In the genomic region with DNA sequence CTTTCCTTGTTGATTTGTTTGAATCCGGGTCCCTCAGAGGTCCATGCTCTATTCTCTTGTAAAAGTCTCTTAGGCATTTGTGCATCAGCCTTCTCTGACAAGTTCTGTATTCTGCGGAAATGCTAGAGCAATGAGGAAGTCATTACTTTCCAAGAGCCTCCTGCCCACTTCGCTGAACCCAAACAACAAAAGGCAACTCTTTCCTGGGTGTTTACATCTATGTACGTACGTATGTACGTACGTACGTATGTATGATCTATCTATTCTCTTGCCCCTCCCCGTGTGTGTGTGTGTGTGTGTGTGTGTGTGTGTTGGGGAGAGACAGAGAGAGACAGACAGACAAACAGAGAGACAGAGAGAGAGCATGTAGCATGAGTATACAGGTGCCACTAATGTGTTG, we compare ENCODE assay signal across 18 mouse cellular contexts. TPM values are rescaled to one million over a fixed set of nuclear protein-coding genes. Genes with fewer than 3 reads are reported as not detected.
DNase-seq lines count a peak whose midpoint lies in the region; ATAC-seq and TF ChIP-seq lines count a peak whose summit lies in the region.
"Had no signal": no experiment of that assay in that cellular context is flagged by ENCODE, and none has a peak within 500 bp of the region (broad histone marks: within the 10 kb centered on the region; RNA-seq: fewer than 3 reads in every experiment).

No protein-coding gene starts in this region.

- WGBS in intestine, postnatal 0 days, result 16% methylated on average over 9 of the region's 9 CpGs
- WGBS in small intestine, adult 2 months, result 12% methylated on average over 9 of the region's 9 CpGs
- WGBS in midbrain, embryonic 15.5 days, result 69% methylated on average over 9 of the region's 9 CpGs

- H3K9me3 ChIP-seq in intestine, postnatal 0 days (ENCODE audit: control insufficient read depth), result no peaks in the 10 kb centered on the region
- H3K9me3 ChIP-seq in midbrain, embryonic 15.5 days, result no peaks in the 10 kb centered on the region
- H3K9me3 ChIP-seq: heart, embryonic 12.5 days; midbrain, embryonic 13.5 days had no signal

- H3K4me2 ChIP-seq in intestine, postnatal 0 days (replicated peaks; ENCODE audit: low read depth), result peak overlapping the region; percentile 41
- H3K4me2 ChIP-seq in midbrain, embryonic 15.5 days, result no peak overlapping the region

- H3K27ac ChIP-seq in intestine, postnatal 0 days (ENCODE audit: low read depth, low read length), result peak overlapping the region; percentile 23
- peak overlapping the region; percentile 75 for H3K27ac ChIP-seq in small intestine, adult 2 months (ENCODE audit: insufficient read depth, low read depth, low read length)
- no peak overlapping the region for H3K27ac ChIP-seq in midbrain, embryonic 15.5 days
- H3K27ac ChIP-seq: macrophage; midbrain, embryonic 13.5 days had no signal

- H3K9ac ChIP-seq in intestine, postnatal 0 days (ENCODE audit: low read depth, low read length), result no peak overlapping the region
- H3K9ac ChIP-seq in midbrain, embryonic 15.5 days, result no peak overlapping the region
- H3K9ac ChIP-seq: heart, embryonic 12.5 days had no signal

- no peaks in the 10 kb centered on the region for H3K36me3 ChIP-seq in intestine, postnatal 0 days (ENCODE audit: control insufficient read depth, insufficient read depth)
- no peaks in the 10 kb centered on the region for H3K36me3 ChIP-seq in small intestine, adult 2 months (ENCODE audit: control insufficient read depth, insufficient read depth, low read length)
- H3K36me3 ChIP-seq in midbrain, embryonic 15.5 days (replicated peaks), result no peaks in the 10 kb centered on the region
- H3K36me3 ChIP-seq: heart, embryonic 12.5 days; midbrain, embryonic 13.5 days had no signal

- H3K27me3 ChIP-seq in intestine, postnatal 0 days (replicated peaks; ENCODE audit: control insufficient read depth, insufficient read depth, low read length), result no peaks in the 10 kb centered on the region
- no peaks in the 10 kb centered on the region for H3K27me3 ChIP-seq in small intestine, adult 2 months (ENCODE audit: control insufficient read depth, insufficient read depth, low read length)
- no peaks in the 10 kb centered on the region for H3K27me3 ChIP-seq in midbrain, embryonic 15.5 days (replicated peaks)

- DNase-seq in thymus, postnatal 0 days (ENCODE audit: low spot score), result peak; percentile 51
- DNase-seq in thymus, postnatal 14 days, result no peak
- DNase-seq in T-cell, adult 2 months (ENCODE audit: low spot score), result peak; percentile 77
- no peak for DNase-seq in ovary, postnatal 10 days (ENCODE audit: low spot score)
- DNase-seq: adrenal gland, postnatal 36 days; embryo, embryonic 11 days; kidney, postnatal 4 days; liver; lung, adult 18-20 months had no signal

- TF ChIP-seq CTCF in intestine, postnatal 0 days (IDR thresholded peaks at IDR 0.05; ENCODE audit: low read depth), result no peak
- TF ChIP-seq CTCF in small intestine, adult 2 months (IDR thresholded peaks at IDR 0.05; ENCODE audit: extremely low read depth, insufficient read length, insufficient replicate concordance, low read depth, low read length), result no peak

- TF ChIP-seq POLR2A in small intestine, adult 2 months (IDR thresholded peaks at IDR 0.05; ENCODE audit: low read depth, low read length), result no peak

- ATAC-seq in intestine, postnatal 0 days, result peak; percentile 51
- ATAC-seq in midbrain, embryonic 15.5 days (replicated peaks), result no peak
- ATAC-seq: hindbrain, embryonic 16.5 days; midbrain, embryonic 13.5 days had no signal

- no peak overlapping the region for H3K4me3 ChIP-seq in intestine, postnatal 0 days (ENCODE audit: low read depth, low read length)
- no peak overlapping the region for H3K4me3 ChIP-seq in small intestine, adult 2 months (ENCODE audit: low read depth, low read length)
- no peak overlapping the region for H3K4me3 ChIP-seq in midbrain, embryonic 15.5 days
- H3K4me3 ChIP-seq: heart, embryonic 12.5 days had no signal

- H3K4me1 ChIP-seq in intestine, postnatal 0 days (replicated peaks; ENCODE audit: control insufficient read depth, insufficient read depth, low read length), result peaks cover 12% of the 10 kb centered on the region; the same call in 1 of the 2 replicates
- peaks cover 19% of the 10 kb centered on the region for H3K4me1 ChIP-seq in small intestine, adult 2 months (ENCODE audit: control insufficient read depth, insufficient read depth, insufficient read length, low read length)
- peaks cover 37% of the 10 kb centered on the region for H3K4me1 ChIP-seq in midbrain, embryonic 15.5 days

RNA-seq across cellular contexts. Expression of a gene that starts 0.8 kb away (rescaled TPM):
- 5.4 and 6.6 TPM in 2 replicates for polyA plus RNA-seq in thymus, postnatal 0 days (2015; fragmentation: Nextera tagmentation; extraction: Ambion mirVana)
- 0.96 and 1.1 TPM in 2 replicates for polyA plus RNA-seq in intestine, postnatal 0 days (2015; fragmentation: Nextera tagmentation; extraction: Ambion mirVana)
- polyA plus RNA-seq in small intestine, adult 2 months (2012; rRNA removed), result 0.27 and 0.98 TPM in 2 replicates
- polyA plus RNA-seq in midbrain, embryonic 15.5 days (2015; fragmentation: Nextera tagmentation; extraction: Ambion mirVana), result 10.0 and 11.2 TPM in 2 replicates

RNA-seq across cellular contexts. Expression of a gene that starts 21.4 kb away (rescaled TPM):
- 8.0 and 9.1 TPM in 2 replicates for polyA plus RNA-seq in thymus, postnatal 0 days (2015; fragmentation: Nextera tagmentation; extraction: Ambion mirVana)
- polyA plus RNA-seq in intestine, postnatal 0 days (2015; fragmentation: Nextera tagmentation; extraction: Ambion mirVana), result 0.04 TPM in 1 of 2 replicates, not detected in the other
- 0.06 and 0.09 TPM in 2 replicates for polyA plus RNA-seq in small intestine, adult 2 months (2012; rRNA removed)
- 0.30 and 0.42 TPM in 2 replicates for polyA plus RNA-seq in midbrain, embryonic 15.5 days (2015; fragmentation: Nextera tagmentation; extraction: Ambion mirVana)
- polyA plus RNA-seq: macrophage had no signal

RNA-seq across cellular contexts. Expression of a gene that starts 37.8 kb away (rescaled TPM):
- 7.2 and 8.1 TPM in 2 replicates for polyA plus RNA-seq in thymus, postnatal 0 days (2015; fragmentation: Nextera tagmentation; extraction: Ambion mirVana)
- 221 and 255 TPM in 2 replicates for polyA plus RNA-seq in intestine, postnatal 0 days (2015; fragmentation: Nextera tagmentation; extraction: Ambion mirVana)
- polyA plus RNA-seq in small intestine, adult 2 months (2012; rRNA removed), result 2.5 and 3.9 TPM in 2 replicates
- 0.24 and 0.26 TPM in 2 replicates for polyA plus RNA-seq in midbrain, embryonic 15.5 days (2015; fragmentation: Nextera tagmentation; extraction: Ambion mirVana)
- polyA plus RNA-seq: forebrain, embryonic 11.5 days; kidney, embryonic 14.5 days had no signal

Comparison
In these comparisons a context has a peak if more than half of its experiments do, and no peak if none do; other contexts are left out.
1. DNase-seq: peak in thymus, postnatal 0 days (single experiment) and T-cell, adult 2 months (single experiment); none in thymus, postnatal 14 days (single experiment) and ovary, postnatal 10 days (single experiment).
2. RNA of a gene that starts 37.8 kb away (polyA plus RNA-seq): 221 to 255 TPM in intestine, postnatal 0 days; 7.2 to 8.1 TPM in thymus, postnatal 0 days, 2.5 to 3.9 TPM in small intestine, adult 2 months and 0.24 to 0.26 TPM in midbrain, embryonic 15.5 days; every median in the first group is over 10 times any median in the second.